Comparison of ENCODE assay signal across 18 mouse cellular contexts in the genomic region with DNA sequence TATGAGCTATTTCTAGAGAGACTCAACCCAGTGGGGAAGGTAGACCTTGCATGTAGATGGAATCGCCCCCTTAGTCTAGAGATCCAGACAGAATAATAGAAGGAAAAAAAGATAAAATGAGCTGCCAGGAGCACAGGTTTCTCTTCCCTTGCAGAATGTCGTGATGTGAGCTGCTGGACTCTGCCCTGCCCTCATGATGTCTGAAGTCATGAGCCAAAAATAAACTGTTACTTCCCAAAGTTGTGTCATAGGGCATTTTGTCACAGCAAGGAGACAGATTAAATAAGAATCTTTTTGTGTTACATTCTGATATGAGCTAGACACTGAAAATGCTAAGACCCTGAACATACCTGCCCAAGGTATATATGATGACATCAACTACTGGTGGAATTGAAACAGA.
DNase-seq lines count a peak whose midpoint lies in the region; ATAC-seq and TF ChIP-seq lines count a peak whose summit lies in the region.
"Had no signal": no experiment of that assay in that cellular context is flagged by ENCODE, and none has a peak within 500 bp of the region (broad histone marks: within the 10 kb centered on the region; RNA-seq: fewer than 3 reads in every experiment).

No protein-coding gene starts in this region.

- no peak for ATAC-seq in heart, embryonic 11.5 days (replicated peaks; ENCODE audit: insufficient number of reproducible peaks, low FRiP score, low TSS enrichment)
- ATAC-seq: forebrain, embryonic 13.5 days; forebrain, postnatal 0 days; hindbrain, postnatal 0 days had no signal

- TF ChIP-seq CTCF in bone marrow macrophage, adult 2 months (IDR thresholded peaks at IDR 0.05; ENCODE audit: low read depth, low read length) = no peak

- TF ChIP-seq POLR2A in bone marrow macrophage, adult 2 months (IDR thresholded peaks at IDR 0.05; ENCODE audit: borderline replicate concordance, low read depth, low read length) = no peak

- no peaks in the 10 kb centered on the region for H3K27me3 ChIP-seq in heart, embryonic 11.5 days (ENCODE audit: control insufficient read depth, insufficient read depth, low read length)
- H3K27me3 ChIP-seq: forebrain, embryonic 13.5 days; hindbrain, embryonic 13.5 days had no signal

- no peak overlapping the region for H3K9ac ChIP-seq in heart, embryonic 11.5 days (ENCODE audit: low read depth, low read length)
- H3K9ac ChIP-seq: forebrain, embryonic 13.5 days; forebrain, postnatal 0 days; hindbrain, embryonic 13.5 days had no signal

- DNase-seq in heart, postnatal 10 days = peak; percentile 6 to 10
- peak; percentile 26 for DNase-seq in kidney, adult 9 months
- no peak for DNase-seq in kidney, postnatal 10 days
- DNase-seq in left cerebral cortex, adult 18-20 months (ENCODE audit: low spot score in 2 of 2) = no peak
- DNase-seq: adrenal gland, adult 2 months; adrenal gland, postnatal 25 days; cerebellum, adult 2 months; cerebellum, postnatal 10 days; forebrain, postnatal 0 days; gastrocnemius, postnatal 14 days had no signal

- intact Hi-C loops in heart, postnatal 10 days (cut with DNase I) = no loop called here

- WGBS in heart, embryonic 11.5 days (ENCODE audit: insufficient replicate concordance) = 64% methylated on average over 2 of the region's 2 CpGs
- 50% methylated on average over 2 of the region's 2 CpGs for WGBS in macrophage (ENCODE audit: missing documents)

- no peaks in the 10 kb centered on the region for H3K36me3 ChIP-seq in heart, embryonic 11.5 days (ENCODE audit: control insufficient read depth, insufficient read depth, low read length)
- H3K36me3 ChIP-seq in macrophage (ENCODE audit: inconsistent target) = no peaks in the 10 kb centered on the region
- H3K36me3 ChIP-seq: embryonic facial prominence, embryonic 10.5 days; heart, embryonic 10.5 days; hindbrain, embryonic 13.5 days had no signal

- H3K4me2 ChIP-seq in heart, embryonic 11.5 days = no peak overlapping the region
- H3K4me2 ChIP-seq: forebrain, embryonic 13.5 days; hindbrain, embryonic 13.5 days had no signal

- H3K9me3 ChIP-seq in heart, embryonic 11.5 days (replicated peaks; ENCODE audit: control insufficient read depth, low read length) = no peaks in the 10 kb centered on the region
- H3K9me3 ChIP-seq: embryonic facial prominence, embryonic 10.5 days; forebrain, embryonic 13.5 days; heart, embryonic 10.5 days; hindbrain, embryonic 13.5 days had no signal

- H3K79me2 ChIP-seq in macrophage (ENCODE audit: inconsistent target) = no peaks in the 10 kb centered on the region

- H3K4me3 ChIP-seq in heart, embryonic 11.5 days (ENCODE audit: low read depth, low read length) = no peak overlapping the region
- no peak overlapping the region for H3K4me3 ChIP-seq in bone marrow macrophage, adult 2 months (ENCODE audit: insufficient read depth, low read length)
- no peak overlapping the region for H3K4me3 ChIP-seq in macrophage (ENCODE audit: inconsistent target)
- H3K4me3 ChIP-seq: embryonic facial prominence, embryonic 10.5 days; forebrain, embryonic 13.5 days; heart, embryonic 10.5 days; hindbrain, embryonic 13.5 days had no signal

- no peak overlapping the region for H3K27ac ChIP-seq in heart, embryonic 11.5 days (ENCODE audit: low read depth, low read length)
- H3K27ac ChIP-seq in bone marrow macrophage, adult 2 months (ENCODE audit: insufficient read depth, low read depth, low read length) = peak overlapping the region; percentile 71
- peak overlapping the region; percentile 70 for H3K27ac ChIP-seq in macrophage
- H3K27ac ChIP-seq: embryonic facial prominence, embryonic 10.5 days; forebrain, embryonic 13.5 days; heart, embryonic 10.5 days; hindbrain, embryonic 13.5 days; hindbrain, postnatal 0 days had no signal

- no peaks in the 10 kb centered on the region for H3K4me1 ChIP-seq in heart, embryonic 11.5 days (ENCODE audit: control insufficient read depth, insufficient read depth, low read length)
- H3K4me1 ChIP-seq in bone marrow macrophage, adult 2 months (ENCODE audit: control insufficient read depth, insufficient read depth, low read length) = peaks cover 14% of the 10 kb centered on the region
- H3K4me1 ChIP-seq: forebrain, embryonic 13.5 days; heart, embryonic 10.5 days; hindbrain, embryonic 13.5 days had no signal

Comparison
In these comparisons a context has a peak if more than half of its experiments do, and no peak if none do; other contexts are left out.
1. DNase-seq: peak in heart, postnatal 10 days (2 of 2) and kidney, adult 9 months (single experiment); none in kidney, postnatal 10 days (single experiment) and left cerebral cortex, adult 18-20 months (0 of 2).